Mouse (Mus musculus) E14TG2a.4 (cell line): ENCODE measurements at regions not wholly inside any gene's neighbourhood (a gene's known extent, or its start where the extent isn't known, plus 50 kb on each side); places are given as distances from the start of the nearest gene placed in this dataset.

Source experiments
- CTCF ChIP-seq: conservative IDR thresholded peaks from 2 replicates; pipeline ENCODE4 v1.5.1; 2014; ENCODE audit warnings: low read length
- NANOG ChIP-seq: IDR thresholded peaks from 2 replicates; pipeline ENCODE4 v1.6.1; 2014; ENCODE audit warnings: borderline replicate concordance, low read length, mixed read lengths

- TF ChIP-seq CTCF (no peak), NANOG (no peak)
Measured at GRCm38 (mm10) chr3:61535751-61536150, 170.0 kb upstream of the B430305J03Rik start.
